Mouse (Mus musculus) R1 (cell line): ENCODE measurements around the gene Cd2.

Source experiments
- DNase-seq: peaks from one replicate; pipeline ENCODE4 v3.0.0-alpha.2; 2018; ENCODE audit warnings: low read depth, low spot score

The Cd2 gene

GRCm38 (mm10) chr3:101274794-101275193, 12.9 kb downstream of the Cd2 start:
- no peak for DNase-seq

DNA sequence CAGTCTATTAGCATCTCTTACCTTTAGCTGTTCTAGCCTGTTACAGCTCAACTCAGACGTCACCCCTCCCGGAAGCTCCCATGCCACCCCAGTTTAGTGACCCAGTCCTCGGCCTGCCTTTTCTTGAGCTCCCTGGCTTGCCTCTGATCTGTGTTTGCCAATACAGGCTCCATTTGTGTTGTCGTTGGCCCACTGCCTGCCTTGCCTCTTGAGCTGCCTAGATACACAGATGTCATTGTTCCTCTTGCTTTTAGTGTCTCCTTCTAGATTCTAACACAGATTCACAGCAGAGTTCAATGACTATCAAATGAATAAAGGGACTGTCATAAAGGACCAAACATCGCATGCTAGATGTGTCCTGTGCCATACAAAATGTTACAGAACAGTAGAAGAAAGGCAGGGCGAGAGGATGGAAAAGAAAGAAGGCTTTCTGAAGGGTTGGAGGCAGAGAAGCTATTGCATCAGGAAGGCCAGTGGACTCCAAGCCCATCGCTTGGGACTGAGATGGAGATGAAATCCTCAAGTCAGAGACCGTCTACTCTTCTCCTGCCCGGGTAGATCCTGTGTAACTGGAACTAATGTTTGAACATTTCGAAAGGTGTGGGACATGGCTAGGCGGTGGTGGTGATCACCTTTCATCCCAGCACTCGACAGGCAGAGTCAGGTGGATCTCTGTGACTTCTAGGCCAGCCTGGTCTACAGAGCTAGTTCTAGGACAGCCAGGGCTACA, 13.5 kb downstream of the Cd2 start:
- no peak for DNase-seq

GRCm38 (mm10) chr3:101272166-101272565, 15.6 kb downstream of the Cd2 start:
- no peak for DNase-seq

DNA sequence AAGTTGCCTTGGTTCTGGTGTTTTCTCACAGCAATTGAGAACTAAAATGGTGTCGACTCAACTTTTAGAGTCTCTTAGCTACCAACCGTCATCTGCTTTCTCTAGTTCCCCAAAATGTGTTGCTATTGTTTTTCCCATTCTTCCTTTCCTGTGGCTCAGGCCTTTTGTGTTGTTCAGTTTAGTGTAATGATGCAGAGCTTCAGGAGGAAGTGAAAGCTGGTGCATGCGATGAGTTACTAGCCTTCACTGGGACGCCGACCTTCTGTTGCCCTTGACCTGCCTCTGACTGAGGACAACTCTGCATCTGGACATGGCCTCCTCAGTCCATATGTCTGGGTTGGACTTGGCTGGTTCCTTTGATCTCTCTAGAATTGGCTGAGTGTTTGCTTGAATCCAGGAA, 16.9 kb downstream of the Cd2 start:
- DNase-seq = peak; percentile 37

DNA sequence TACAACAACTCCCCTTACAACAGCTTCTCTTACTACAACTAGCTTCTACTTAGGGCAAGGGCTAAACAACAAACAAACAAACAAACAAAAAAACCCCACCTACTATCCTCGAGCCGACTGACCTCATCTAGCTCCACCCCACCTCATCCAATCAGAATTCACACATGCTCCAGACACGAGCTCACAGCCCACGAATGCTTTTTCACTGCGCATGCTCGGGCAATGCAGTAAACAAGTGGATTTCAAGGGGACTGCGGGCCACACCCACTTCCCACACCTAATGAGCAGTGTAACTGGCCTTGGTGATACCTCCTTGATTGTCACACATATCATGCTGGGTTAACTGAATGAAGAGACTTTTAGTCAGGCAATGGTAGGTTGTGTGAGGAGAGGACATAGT, 19.4 kb downstream of the Cd2 start:
- DNase-seq = peak; percentile 60

DNA sequence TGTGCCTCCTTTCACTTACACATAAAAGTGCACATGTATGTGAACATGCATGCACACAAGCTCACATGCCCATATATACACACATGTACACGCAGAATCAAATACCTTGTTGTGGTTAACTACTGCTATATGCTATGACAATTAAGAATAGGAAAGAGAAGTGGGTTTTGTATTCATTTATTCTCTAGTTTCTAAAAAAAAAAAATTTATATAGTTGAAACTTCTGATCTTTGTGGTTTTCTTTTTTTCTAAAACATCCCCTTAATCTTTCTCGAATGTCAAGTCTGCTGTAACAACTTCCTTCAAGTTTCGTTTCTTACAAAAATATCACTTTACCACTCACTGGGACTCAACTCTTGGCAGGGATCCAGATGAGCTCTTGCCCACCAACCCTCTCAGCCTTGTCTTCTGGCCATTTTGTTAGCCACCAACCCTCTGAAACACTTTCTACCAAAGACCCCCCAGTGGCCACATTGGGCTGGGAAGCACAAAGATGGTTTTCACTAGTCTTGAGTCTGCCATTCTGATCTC, 22.1 kb downstream of the Cd2 start:
- DNase-seq = no peak

GRCm38 (mm10) chr3:101258976-101259375, 28.8 kb downstream of the Cd2 start:
- DNase-seq = no peak

DNA sequence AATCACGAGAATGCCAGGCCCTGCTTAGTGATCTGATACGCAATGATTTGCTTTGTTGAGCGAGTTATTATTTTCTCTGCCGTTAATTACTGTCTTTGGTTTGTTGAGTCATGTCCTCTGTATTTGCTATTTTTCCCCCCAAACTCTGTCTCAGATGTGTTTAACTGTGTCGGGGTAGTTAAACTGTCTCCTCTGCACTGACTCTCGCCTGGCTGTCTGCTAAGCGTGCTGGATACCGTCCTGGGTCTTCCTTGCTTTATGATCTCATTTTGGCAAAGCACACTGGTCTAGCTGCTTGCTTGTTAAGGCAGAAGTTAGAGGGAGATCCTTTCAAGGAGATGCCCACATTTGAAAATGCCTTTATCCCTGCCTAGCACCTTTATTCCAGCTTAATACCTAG, 31.6 kb downstream of the Cd2 start:
- no peak for DNase-seq

- DNase-seq = no peak
Measured at GRCm38 (mm10) chr3:101252141-101252540, 35.6 kb downstream of the Cd2 start.

- DNase-seq = no peak
Measured at GRCm38 (mm10) chr3:101249846-101250245, 37.9 kb downstream of the Cd2 start.

- no peak for DNase-seq
Measured at GRCm38 (mm10) chr3:101245212-101245611, 42.5 kb downstream of the Cd2 start.

- DNase-seq = no peak
Measured at GRCm38 (mm10) chr3:101243002-101243401, 44.7 kb downstream of the Cd2 start.

DNA sequence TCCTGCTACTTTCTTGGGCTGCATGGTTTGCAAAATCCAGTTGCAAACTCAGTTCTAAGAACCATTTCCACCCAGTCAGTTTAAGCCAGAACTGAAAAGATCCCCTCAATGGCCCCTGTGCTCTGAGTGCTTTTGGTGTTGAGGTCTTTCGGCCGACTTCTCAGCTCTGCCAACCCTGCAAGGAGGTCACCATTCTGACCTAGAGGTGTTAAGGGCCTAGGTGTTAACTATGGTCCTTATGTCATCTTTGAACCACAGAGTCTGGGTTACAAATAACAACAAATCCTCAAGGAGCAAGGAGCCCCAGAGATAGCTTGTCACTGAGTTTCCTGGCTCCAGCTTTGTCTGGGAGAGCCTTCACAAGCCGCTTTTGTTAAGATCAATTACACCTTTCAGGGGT, 45.9 kb downstream of the Cd2 start:
- DNase-seq = no peak

DNA sequence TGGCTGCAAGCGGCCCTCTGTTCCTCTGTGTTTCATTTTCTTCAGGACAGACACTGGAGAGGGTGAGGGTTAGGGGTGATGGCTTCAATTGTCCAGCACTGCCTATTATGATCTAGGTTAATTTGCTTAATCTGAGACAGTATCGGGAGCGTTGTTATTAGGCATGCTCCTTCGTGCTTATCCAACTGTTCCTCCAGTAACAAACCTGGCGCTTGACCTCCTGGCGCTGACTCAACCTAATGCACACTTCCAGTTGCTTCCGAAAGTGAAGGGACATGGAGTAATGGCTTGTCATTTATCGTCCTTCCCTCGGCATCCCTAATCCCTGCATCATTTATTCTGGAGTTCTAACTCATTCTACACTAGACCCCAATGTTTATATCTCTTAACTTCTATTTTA, 46.9 kb downstream of the Cd2 start:
- no peak for DNase-seq

GRCm38 (mm10) chr3:101239236-101239635, 48.5 kb downstream of the Cd2 start:
- DNase-seq = no peak

GRCm38 (mm10) chr3:101238695-101239094, 49.0 kb downstream of the Cd2 start:
- DNase-seq = no peak

- no peak for DNase-seq
Measured at GRCm38 (mm10) chr3:101236995-101237808, 50.5 kb downstream of the Cd2 start.

DNA sequence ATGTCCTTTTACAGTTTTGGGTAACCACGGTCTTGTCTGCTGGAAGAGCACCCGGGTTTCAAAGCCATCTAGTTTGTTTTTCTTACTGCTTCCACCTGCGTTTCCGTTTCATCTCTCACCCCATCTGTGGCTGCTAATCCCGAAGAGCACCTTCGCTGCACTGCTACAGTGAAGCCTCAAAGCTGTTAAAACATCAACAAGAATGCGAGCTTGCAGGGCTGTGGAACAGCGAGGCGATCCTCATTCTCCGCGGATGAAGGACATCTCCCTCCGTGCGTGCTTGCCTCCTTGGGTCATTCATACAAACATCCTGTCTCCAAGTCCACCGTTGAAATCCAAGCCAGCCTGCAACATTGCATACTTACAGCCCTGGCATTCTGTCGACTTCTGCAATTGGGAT, 51.5 kb downstream of the Cd2 start:
- DNase-seq = no peak

- DNase-seq = no peak
Measured at GRCm38 (mm10) chr3:101235321-101235720, 52.4 kb downstream of the Cd2 start.

- DNase-seq = no peak
Measured at GRCm38 (mm10) chr3:101233424-101233823, 54.3 kb downstream of the Cd2 start.

DNA sequence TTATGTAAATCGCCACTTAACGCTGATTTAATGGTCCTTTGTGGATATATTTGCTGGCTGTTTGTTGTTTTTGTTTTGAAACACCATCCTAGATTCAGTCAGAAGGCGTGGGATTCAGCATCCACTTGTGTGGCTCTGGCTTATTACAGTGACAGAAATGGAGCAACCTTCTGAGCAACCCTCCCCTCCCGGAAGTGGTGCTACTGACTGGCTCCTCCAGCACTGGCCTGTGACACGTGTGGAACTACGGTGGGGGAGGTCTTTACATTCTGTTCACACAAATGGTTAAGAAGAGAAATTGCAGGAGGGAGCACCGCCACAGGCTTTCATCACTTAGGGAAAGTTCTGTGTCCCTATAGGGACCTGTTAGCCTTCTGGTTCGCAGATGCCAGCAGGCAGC, 55.2 kb downstream of the Cd2 start:
- DNase-seq = peak; percentile 38

- peak; percentile 89 for DNase-seq
Measured at GRCm38 (mm10) chr3:101230201-101230600, 57.5 kb downstream of the Cd2 start.

- no peak for DNase-seq
Measured at GRCm38 (mm10) chr3:101229551-101229930, 58.2 kb downstream of the Cd2 start.
